Mouse (Mus musculus): Measurements from ENCODE around the gene Gm28047. TPM values are rescaled to one million over a fixed set of nuclear protein-coding genes. Genes with fewer than 3 reads are reported as not detected.

The Gm28047 gene
- total RNA-seq, 2 experiments from 2014 or later, result not detected

GRCm38 (mm10) chr15:102562491-102562890 lies 62.4 kb downstream of the Gm28047 start:
- no peak for ATAC-seq (replicated peaks; ENCODE audit: low FRiP score, poor library complexity, severe bottlenecking)

GRCm38 (mm10) chr15:102557580-102557979 lies 67.3 kb downstream of the Gm28047 start:
- ATAC-seq (replicated peaks; ENCODE audit: low FRiP score, poor library complexity, severe bottlenecking), result no peak

GRCm38 (mm10) chr15:102555581-102555980 lies 69.3 kb downstream of the Gm28047 start:
- ATAC-seq (replicated peaks; ENCODE audit: low FRiP score, poor library complexity, severe bottlenecking), result no peak

- ATAC-seq (replicated peaks; ENCODE audit: low FRiP score, poor library complexity, severe bottlenecking), result no peak
Observed at GRCm38 (mm10) chr15:102552599-102552998, 72.3 kb downstream of the Gm28047 start.

GRCm38 (mm10) chr15:102547478-102547877 lies 77.4 kb downstream of the Gm28047 start:
- no peak for ATAC-seq (replicated peaks; ENCODE audit: low FRiP score, poor library complexity, severe bottlenecking)

- ATAC-seq (replicated peaks; ENCODE audit: low FRiP score, poor library complexity, severe bottlenecking), result no peak
Observed at GRCm38 (mm10) chr15:102546677-102547427, 78.0 kb downstream of the Gm28047 start.

- no peak for ATAC-seq (replicated peaks; ENCODE audit: low FRiP score, poor library complexity, severe bottlenecking)
Observed at GRCm38 (mm10) chr15:102546246-102546645, 78.6 kb downstream of the Gm28047 start.

- ATAC-seq (replicated peaks; ENCODE audit: low FRiP score, poor library complexity, severe bottlenecking), result no peak
Observed at GRCm38 (mm10) chr15:102544801-102545200, 80.1 kb downstream of the Gm28047 start.

GRCm38 (mm10) chr15:102533926-102534325 lies 90.9 kb downstream of the Gm28047 start:
- no peak for ATAC-seq (replicated peaks; ENCODE audit: low FRiP score, poor library complexity, severe bottlenecking)

- ATAC-seq (replicated peaks; ENCODE audit: low FRiP score, poor library complexity, severe bottlenecking), result no peak
Observed at GRCm38 (mm10) chr15:102532106-102532900, 92.6 kb downstream of the Gm28047 start.

GRCm38 (mm10) chr15:102531586-102531985 lies 93.3 kb downstream of the Gm28047 start:
- no peak for ATAC-seq (replicated peaks; ENCODE audit: low FRiP score, poor library complexity, severe bottlenecking)

- no peak for ATAC-seq (replicated peaks; ENCODE audit: low FRiP score, poor library complexity, severe bottlenecking)
Observed at GRCm38 (mm10) chr15:102530566-102530965, 94.3 kb downstream of the Gm28047 start.

- ATAC-seq (replicated peaks; ENCODE audit: low FRiP score, poor library complexity, severe bottlenecking), result no peak
Observed at GRCm38 (mm10) chr15:102528396-102528795, 96.5 kb downstream of the Gm28047 start.

- ATAC-seq (replicated peaks; ENCODE audit: low FRiP score, poor library complexity, severe bottlenecking), result no peak
Observed at GRCm38 (mm10) chr15:102527936-102528335, 96.9 kb downstream of the Gm28047 start.

GRCm38 (mm10) chr15:102526111-102527002 lies 98.5 kb downstream of the Gm28047 start:
- ATAC-seq (replicated peaks; ENCODE audit: low FRiP score, poor library complexity, severe bottlenecking), result no peak

GRCm38 (mm10) chr15:102524892-102525485 lies 99.9 kb downstream of the Gm28047 start, which contains the start of gene Npff:
Npff (minus strand) TSS chr15:102524942.
- peak; percentile 76 for ATAC-seq (replicated peaks; ENCODE audit: low FRiP score, poor library complexity, severe bottlenecking)

- ATAC-seq (replicated peaks; ENCODE audit: low FRiP score, poor library complexity, severe bottlenecking), result no peak
Observed at GRCm38 (mm10) chr15:102521480-102521879, 103.4 kb downstream of the Gm28047 start.

- ATAC-seq (replicated peaks; ENCODE audit: low FRiP score, poor library complexity, severe bottlenecking), result no peak
Observed at GRCm38 (mm10) chr15:102520416-102520815, 104.5 kb downstream of the Gm28047 start.
